ENCODE assay signal across 8 mouse cellular contexts in the genomic region with DNA sequence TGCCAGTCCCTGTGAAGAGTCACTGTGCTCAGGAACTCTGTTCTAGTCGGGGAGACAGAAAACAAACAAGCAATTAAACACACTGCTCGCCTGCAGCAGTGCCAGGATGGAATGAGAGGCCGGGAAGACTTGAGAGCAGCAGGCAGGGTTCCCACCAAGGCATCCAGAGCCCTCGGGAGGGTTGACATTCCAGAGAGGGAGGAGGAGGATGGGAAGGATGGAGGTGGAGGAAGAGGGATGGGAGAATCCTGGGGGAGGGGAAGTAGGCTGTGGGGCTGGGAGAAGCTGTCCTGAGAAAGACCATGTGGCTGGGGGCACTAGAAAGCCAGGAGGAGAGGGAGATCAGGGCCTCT. TPM values are rescaled to one million over a fixed set of nuclear protein-coding genes. Genes with fewer than 3 reads are reported as not detected.
DNase-seq lines count a peak whose midpoint lies in the region; ATAC-seq and TF ChIP-seq lines count a peak whose summit lies in the region.

No protein-coding gene starts in this region.

- WGBS in forebrain, embryonic 12.5 days, result 18% methylated on average over 4 of the region's 4 CpGs
- WGBS in forebrain, embryonic 11.5 days, result 16% methylated on average over 4 of the region's 4 CpGs
- WGBS in hindbrain, embryonic 11.5 days, result 8% methylated on average over 4 of the region's 4 CpGs
- 3% methylated on average over 4 of the region's 4 CpGs for WGBS in lung, embryonic 16.5 days

- H3K9ac ChIP-seq in forebrain, embryonic 12.5 days, result no peak overlapping the region
- H3K9ac ChIP-seq in forebrain, embryonic 11.5 days (ENCODE audit: low read length), result no peak overlapping the region
- peak overlapping the region; percentile 23; the same call in 1 of the 2 replicates for H3K9ac ChIP-seq in hindbrain, embryonic 11.5 days (ENCODE audit: low read depth, low read length)
- H3K9ac ChIP-seq in lung, embryonic 16.5 days (ENCODE audit: low read length), result peak overlapping the region; percentile 80

- H3K27ac ChIP-seq in forebrain, embryonic 12.5 days, result peak overlapping the region; percentile 62; the same call in 1 of the 2 replicates
- H3K27ac ChIP-seq in forebrain, embryonic 11.5 days (ENCODE audit: low read depth, low read length), result no peak overlapping the region
- H3K27ac ChIP-seq in hindbrain, embryonic 11.5 days (ENCODE audit: low read depth, low read length), result peak overlapping the region; percentile 75
- H3K27ac ChIP-seq in lung, embryonic 16.5 days (ENCODE audit: low read length), result peak overlapping the region; percentile 96

- H3K4me2 ChIP-seq in forebrain, embryonic 12.5 days, result no peak overlapping the region
- no peak overlapping the region for H3K4me2 ChIP-seq in forebrain, embryonic 11.5 days (ENCODE audit: low read depth, low read length, severe bottlenecking)
- H3K4me2 ChIP-seq in hindbrain, embryonic 11.5 days (replicated peaks; ENCODE audit: low read depth, low read length), result no peak overlapping the region
- peak overlapping the region; percentile 89 for H3K4me2 ChIP-seq in lung, embryonic 16.5 days (ENCODE audit: low read depth, low read length)

- no peak for TF ChIP-seq CTCF in brain, embryonic 14.5 days (IDR thresholded peaks at IDR 0.05; ENCODE audit: borderline replicate concordance, extremely low read depth, insufficient read depth, insufficient read length)

- DNase-seq in forebrain, embryonic 11.5 days (ENCODE audit: low spot score), result no peak
- DNase-seq in brain, embryonic 14.5 days (ENCODE audit: low read depth), result peak; percentile 43
- no peak for DNase-seq in hindbrain, embryonic 11.5 days (ENCODE audit: low spot score)
- DNase-seq in thymus, postnatal 14 days, result no peak
- DNase-seq in natural killer cell, adult 2 months (ENCODE audit: low spot score in 2 of 2), result no peak
- no peak for DNase-seq in adrenal gland, postnatal 36 days

- peaks cover 34% of the 10 kb centered on the region for H3K27me3 ChIP-seq in forebrain, embryonic 12.5 days
- H3K27me3 ChIP-seq in forebrain, embryonic 11.5 days (ENCODE audit: control insufficient read depth, insufficient read depth, low read length), result peaks cover 17% of the 10 kb centered on the region
- H3K27me3 ChIP-seq in hindbrain, embryonic 11.5 days (ENCODE audit: control insufficient read depth, insufficient read depth, low read length), result peaks cover 14% of the 10 kb centered on the region
- H3K27me3 ChIP-seq in lung, embryonic 16.5 days (ENCODE audit: control insufficient read depth, insufficient read depth, low read depth, low read length), result no peaks in the 10 kb centered on the region

- ATAC-seq in forebrain, embryonic 12.5 days (ENCODE audit: low FRiP score), result no peak
- ATAC-seq in forebrain, embryonic 11.5 days (replicated peaks; ENCODE audit: low FRiP score), result no peak
- no peak for ATAC-seq in hindbrain, embryonic 11.5 days (ENCODE audit: low FRiP score)
- ATAC-seq in lung, embryonic 16.5 days (ENCODE audit: low read depth), result peak; percentile 73

- no peaks in the 10 kb centered on the region for H3K9me3 ChIP-seq in forebrain, embryonic 12.5 days
- H3K9me3 ChIP-seq in forebrain, embryonic 11.5 days (ENCODE audit: control insufficient read depth, low read length), result no peaks in the 10 kb centered on the region
- no peaks in the 10 kb centered on the region for H3K9me3 ChIP-seq in hindbrain, embryonic 11.5 days (ENCODE audit: control insufficient read depth, low read length)
- no peaks in the 10 kb centered on the region for H3K9me3 ChIP-seq in lung, embryonic 16.5 days (ENCODE audit: control insufficient read depth, low read length)

- H3K4me3 ChIP-seq in forebrain, embryonic 12.5 days (replicated peaks), result no peak overlapping the region
- no peak overlapping the region for H3K4me3 ChIP-seq in forebrain, embryonic 11.5 days (ENCODE audit: low read depth, low read length)
- H3K4me3 ChIP-seq in hindbrain, embryonic 11.5 days (ENCODE audit: low read depth, low read length), result no peak overlapping the region
- no peak overlapping the region for H3K4me3 ChIP-seq in lung, embryonic 16.5 days (ENCODE audit: low read length)

- TF ChIP-seq POLR2A in brain, embryonic 14.5 days (IDR thresholded peaks at IDR 0.05; ENCODE audit: borderline replicate concordance, extremely low read depth, insufficient read depth, insufficient read length, poor library complexity, severe bottlenecking), result no peak

- no peaks in the 10 kb centered on the region for H3K36me3 ChIP-seq in forebrain, embryonic 12.5 days (replicated peaks)
- H3K36me3 ChIP-seq in forebrain, embryonic 11.5 days (ENCODE audit: control insufficient read depth, insufficient read depth, low read length), result no peaks in the 10 kb centered on the region
- no peaks in the 10 kb centered on the region for H3K36me3 ChIP-seq in hindbrain, embryonic 11.5 days (ENCODE audit: control insufficient read depth, insufficient read depth, low read length)
- peaks cover 6% of the 10 kb centered on the region for H3K36me3 ChIP-seq in lung, embryonic 16.5 days (ENCODE audit: control insufficient read depth, insufficient read depth, low read length)

- H3K4me1 ChIP-seq in forebrain, embryonic 12.5 days, result peaks cover 38% of the 10 kb centered on the region
- peaks cover 17% of the 10 kb centered on the region; the same call in 1 of the 2 replicates for H3K4me1 ChIP-seq in forebrain, embryonic 11.5 days (replicated peaks; ENCODE audit: control insufficient read depth, insufficient read depth, low read length)
- H3K4me1 ChIP-seq in hindbrain, embryonic 11.5 days (replicated peaks; ENCODE audit: control insufficient read depth, insufficient read depth, low read length), result peaks cover 14% of the 10 kb centered on the region
- H3K4me1 ChIP-seq in lung, embryonic 16.5 days (replicated peaks; ENCODE audit: control insufficient read depth, insufficient read depth, low read length), result peaks cover 42% of the 10 kb centered on the region

RNA-seq across cellular contexts. Expression of gene Snai1, which starts 6.0 kb away (rescaled TPM):
- 11.8 and 14.6 TPM in 2 replicates for polyA plus RNA-seq in forebrain, embryonic 12.5 days (2016; fragmentation: Nextera tagmentation; extraction: Ambion mirVana)
- polyA plus RNA-seq in forebrain, embryonic 11.5 days (2014; fragmentation: Nextera tagmentation; extraction: Ambion mirVana), result 25.1 and 27.8 TPM in 2 replicates
- polyA plus RNA-seq in brain, embryonic 14.5 days (2012; rRNA removed), result 7.8 and 12.0 TPM in 2 replicates
- polyA plus RNA-seq in hindbrain, embryonic 11.5 days (2014; fragmentation: Nextera tagmentation; extraction: Ambion mirVana), result 27.6 and 29.5 TPM in 2 replicates
- polyA plus RNA-seq in lung, embryonic 16.5 days (2015; fragmentation: Nextera tagmentation; extraction: Ambion mirVana), result 120 and 130 TPM in 2 replicates
- total RNA-seq in adrenal gland, postnatal 36 days (2021), result 10 to 100 TPM in 1 of 2 experiments, 1 to 10 TPM in 1; 5.4 to 11.2 TPM

RNA-seq across cellular contexts. Expression of gene Spata2, which starts 51.3 kb away (rescaled TPM):
- 19.6 and 23.0 TPM in 2 replicates for polyA plus RNA-seq in forebrain, embryonic 12.5 days (2016; fragmentation: Nextera tagmentation; extraction: Ambion mirVana)
- polyA plus RNA-seq in forebrain, embryonic 11.5 days (2014; fragmentation: Nextera tagmentation; extraction: Ambion mirVana), result 23.0 and 24.1 TPM in 2 replicates
- polyA plus RNA-seq in brain, embryonic 14.5 days (2012; rRNA removed), result 44.4 and 45.9 TPM in 2 replicates
- 13.5 and 15.0 TPM in 2 replicates for polyA plus RNA-seq in hindbrain, embryonic 11.5 days (2014; fragmentation: Nextera tagmentation; extraction: Ambion mirVana)
- 14.8 and 16.2 TPM in 2 replicates for polyA plus RNA-seq in lung, embryonic 16.5 days (2015; fragmentation: Nextera tagmentation; extraction: Ambion mirVana)
- total RNA-seq in adrenal gland, postnatal 36 days (2021), result 10 to 100 TPM; 39.8 to 43.3 TPM

RNA-seq across cellular contexts. Expression of gene Rnf114, which starts 51.5 kb away (rescaled TPM):
- 126 and 129 TPM in 2 replicates for polyA plus RNA-seq in forebrain, embryonic 12.5 days (2016; fragmentation: Nextera tagmentation; extraction: Ambion mirVana)
- 133 and 145 TPM in 2 replicates for polyA plus RNA-seq in forebrain, embryonic 11.5 days (2014; fragmentation: Nextera tagmentation; extraction: Ambion mirVana)
- polyA plus RNA-seq in brain, embryonic 14.5 days (2012; rRNA removed), result 133 and 160 TPM in 2 replicates
- polyA plus RNA-seq in hindbrain, embryonic 11.5 days (2014; fragmentation: Nextera tagmentation; extraction: Ambion mirVana), result 120 and 140 TPM in 2 replicates
- 101 and 113 TPM in 2 replicates for polyA plus RNA-seq in lung, embryonic 16.5 days (2015; fragmentation: Nextera tagmentation; extraction: Ambion mirVana)
- total RNA-seq in adrenal gland, postnatal 36 days (2021), result 10 to 100 TPM; 77.1 to 87.6 TPM

Comparison
In these comparisons a context has a peak if more than half of its experiments do, and no peak if none do; other contexts are left out.
1. H3K9ac ChIP-seq: peak in hindbrain, embryonic 11.5 days (single experiment) and lung, embryonic 16.5 days (single experiment); none in forebrain, embryonic 12.5 days (single experiment) and forebrain, embryonic 11.5 days (single experiment).